Mouse (Mus musculus) retina, adult 2 months (tissue): ENCODE measurements around the gene Echs1.

Experiments
- DNase-seq: peaks from one replicate; pipeline ENCODE4 v3.0.0-alpha.2; 2012; ENCODE audit warnings: low read depth, low spot score

Gene Echs1

GRCm38 (mm10) chr7:140120484-140120883 is 4.2 kb upstream of the Echs1 start:
- DNase-seq, result no peak

- no peak for DNase-seq
Measured at GRCm38 (mm10) chr7:140115583-140116328, 520 bp downstream of the Echs1 start, which contains the start of gene Paox. Gene Paox (plus strand): TSS chr7:140115799.

- no peak for DNase-seq
Measured at GRCm38 (mm10) chr7:140111943-140112342, 4.3 kb downstream of the Echs1 start.

DNA sequence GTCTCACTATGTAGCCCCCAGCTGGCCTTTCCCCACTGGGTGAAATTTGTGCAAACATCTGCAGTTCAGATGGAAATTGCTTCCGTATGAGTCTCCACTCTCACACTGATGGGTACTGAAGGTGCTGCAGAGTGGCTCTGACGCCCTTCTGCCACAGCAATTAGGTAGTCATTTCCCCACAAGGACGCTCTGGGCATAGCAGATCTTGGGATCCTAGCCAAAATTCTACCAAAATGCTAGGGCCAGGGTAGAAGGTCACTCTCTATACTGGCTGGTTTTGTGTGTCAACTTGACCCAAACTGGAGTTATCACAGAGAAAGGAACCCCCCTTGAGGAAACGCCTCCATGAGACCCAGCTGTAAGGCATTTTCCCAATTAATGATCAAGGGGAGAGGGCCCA is 12.3 kb downstream of the Echs1 start:
- DNase-seq, result no peak

- DNase-seq, result peak; percentile 71
Measured at GRCm38 (mm10) chr7:140101993-140102860, 14.0 kb downstream of the Echs1 start, which contains the start of gene Fuom. Gene Fuom (minus strand): TSS chr7:140102441.

- DNase-seq, result no peak
Measured at GRCm38 (mm10) chr7:140101498-140101897, 14.8 kb downstream of the Echs1 start.

- no peak for DNase-seq
Measured at GRCm38 (mm10) chr7:140098466-140098865, 17.8 kb downstream of the Echs1 start.

DNA sequence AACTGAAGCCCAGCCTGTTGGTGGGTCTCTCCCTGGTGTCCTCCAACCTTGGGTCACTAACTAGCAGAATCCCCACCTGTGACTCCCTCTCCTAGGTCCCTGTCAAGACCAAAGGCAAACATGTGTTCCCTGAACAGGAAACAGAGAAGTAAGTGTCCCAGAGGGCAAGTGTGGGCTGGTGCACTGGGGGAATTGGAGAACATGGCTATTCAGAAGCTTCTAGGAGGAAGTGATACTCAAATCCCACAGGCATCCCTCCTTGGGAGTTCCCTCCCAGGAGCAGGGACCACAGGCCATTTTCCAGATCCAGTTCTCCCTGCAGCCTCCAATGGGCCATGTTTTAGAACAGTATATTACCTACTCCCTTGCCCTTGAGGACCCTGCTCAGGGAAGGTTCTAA is 20.2 kb downstream of the Echs1 start:
- DNase-seq, result no peak

DNA sequence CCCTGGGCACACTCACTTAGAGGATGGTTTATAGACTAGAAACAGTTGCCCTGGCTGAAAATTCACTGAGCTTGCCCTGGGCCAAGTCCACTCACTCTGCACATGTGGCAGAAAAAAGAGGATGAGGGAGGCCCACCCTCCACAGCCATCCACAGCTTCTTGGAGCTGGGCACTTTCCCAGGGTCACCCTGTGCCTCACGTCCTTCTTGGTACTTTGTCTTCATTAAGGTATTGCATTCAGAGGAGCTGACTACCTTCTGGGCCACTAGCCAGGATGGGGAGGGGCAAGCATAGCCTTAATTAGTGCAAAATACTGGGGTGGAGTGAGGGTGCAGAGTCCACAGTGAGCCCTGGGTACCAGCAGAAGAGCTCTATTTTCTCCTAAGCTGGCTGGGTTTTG is 20.7 kb downstream of the Echs1 start:
- DNase-seq, result no peak

DNA sequence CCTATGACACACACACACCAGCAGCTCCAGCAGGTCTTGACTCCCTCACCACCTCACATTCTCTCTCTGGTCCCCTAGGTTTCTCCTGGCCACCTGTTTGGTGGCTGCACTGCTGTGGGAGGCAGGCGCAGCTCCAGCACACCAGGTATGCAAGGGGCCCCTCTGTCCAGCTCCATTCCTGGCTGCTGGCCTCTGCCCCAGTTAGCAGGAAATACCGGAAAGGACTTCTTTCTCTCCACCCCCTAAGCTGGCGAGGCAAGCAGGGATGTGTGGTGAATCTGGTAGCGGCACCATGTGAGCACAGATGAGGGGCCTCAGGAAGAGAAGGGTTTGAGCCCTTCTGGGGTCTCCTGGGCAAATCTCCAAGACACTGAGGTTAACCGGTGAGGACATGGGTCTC is 21.3 kb downstream of the Echs1 start:
- no peak for DNase-seq

DNA sequence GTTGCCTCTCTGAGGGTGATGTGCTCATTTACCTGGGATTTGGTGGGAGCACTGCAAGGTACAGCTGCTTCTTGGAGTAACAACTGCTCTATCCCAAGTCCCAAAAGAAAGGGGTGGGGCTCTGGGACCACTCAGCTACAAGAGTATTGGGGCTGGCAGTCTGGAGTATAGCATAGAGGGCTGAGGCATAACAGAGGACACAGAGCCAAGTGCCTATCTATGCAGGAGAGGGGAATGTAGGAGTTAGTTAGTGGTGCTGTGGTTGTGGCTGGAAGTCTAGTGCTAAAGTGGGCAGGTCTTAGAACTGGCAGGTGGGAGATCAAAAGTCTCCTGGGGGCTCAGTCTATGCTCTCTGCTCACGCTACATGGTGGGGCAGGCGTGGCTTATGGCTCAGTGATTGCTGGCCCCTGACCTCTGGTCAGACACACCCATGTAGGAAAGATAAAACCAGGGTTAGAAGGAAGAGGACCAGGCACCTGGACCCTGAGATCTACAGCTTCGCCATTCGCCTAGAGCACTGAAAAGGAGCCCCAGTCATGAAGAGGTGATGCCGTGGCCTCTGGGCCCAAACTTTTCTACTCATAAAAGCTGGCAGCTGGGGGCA is 23.2 kb downstream of the Echs1 start, which contains the start of gene Prap1:
TSS of gene Prap1 (plus strand) at position 472 of the 605 bp plus-strand sequence.
- no peak for DNase-seq

DNA sequence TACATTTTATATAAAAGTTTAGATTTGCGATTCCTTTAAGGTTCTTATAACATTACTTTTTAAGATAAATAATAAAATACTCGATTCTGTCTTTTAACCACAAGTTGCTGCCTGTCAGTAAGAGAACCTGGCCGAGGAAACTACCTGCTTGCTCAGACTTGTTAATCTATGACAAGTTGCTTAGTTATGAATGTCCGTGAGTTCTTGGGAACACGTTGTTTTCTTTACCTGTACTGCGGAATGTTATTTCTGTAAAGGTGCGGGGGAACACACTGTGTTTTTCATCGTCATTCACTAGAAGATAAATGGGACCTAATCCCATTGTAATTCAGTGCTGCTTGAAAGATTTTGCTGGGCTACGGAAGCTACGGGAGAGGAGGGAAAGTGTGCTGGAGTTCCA is 25.7 kb downstream of the Echs1 start:
- DNase-seq, result no peak

DNA sequence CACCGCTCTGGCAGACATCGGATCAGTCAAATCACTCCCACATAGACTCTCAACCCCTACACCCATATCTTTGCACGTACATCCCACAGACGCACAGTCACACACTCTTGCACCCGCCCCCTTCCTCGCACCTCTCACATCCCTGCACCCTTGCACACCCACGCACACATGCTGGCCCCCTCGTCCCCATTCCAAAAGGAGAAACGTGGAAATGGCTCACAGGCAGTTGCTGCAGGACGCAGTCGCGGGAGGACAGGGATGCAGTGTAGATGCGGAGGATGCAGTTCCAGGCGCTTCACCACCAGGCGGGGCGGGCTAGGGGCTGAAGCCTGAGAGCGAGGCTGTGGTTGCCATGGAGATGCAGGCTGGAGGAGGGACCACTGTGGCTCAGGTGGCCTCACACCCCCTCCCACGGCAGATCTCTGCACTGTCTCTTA is 34.0 kb downstream of the Echs1 start, which contains the start of gene Caly:
TSS of gene Caly (minus strand) at position 307 of the 437 bp plus-strand sequence.
- DNase-seq, result no peak

DNA sequence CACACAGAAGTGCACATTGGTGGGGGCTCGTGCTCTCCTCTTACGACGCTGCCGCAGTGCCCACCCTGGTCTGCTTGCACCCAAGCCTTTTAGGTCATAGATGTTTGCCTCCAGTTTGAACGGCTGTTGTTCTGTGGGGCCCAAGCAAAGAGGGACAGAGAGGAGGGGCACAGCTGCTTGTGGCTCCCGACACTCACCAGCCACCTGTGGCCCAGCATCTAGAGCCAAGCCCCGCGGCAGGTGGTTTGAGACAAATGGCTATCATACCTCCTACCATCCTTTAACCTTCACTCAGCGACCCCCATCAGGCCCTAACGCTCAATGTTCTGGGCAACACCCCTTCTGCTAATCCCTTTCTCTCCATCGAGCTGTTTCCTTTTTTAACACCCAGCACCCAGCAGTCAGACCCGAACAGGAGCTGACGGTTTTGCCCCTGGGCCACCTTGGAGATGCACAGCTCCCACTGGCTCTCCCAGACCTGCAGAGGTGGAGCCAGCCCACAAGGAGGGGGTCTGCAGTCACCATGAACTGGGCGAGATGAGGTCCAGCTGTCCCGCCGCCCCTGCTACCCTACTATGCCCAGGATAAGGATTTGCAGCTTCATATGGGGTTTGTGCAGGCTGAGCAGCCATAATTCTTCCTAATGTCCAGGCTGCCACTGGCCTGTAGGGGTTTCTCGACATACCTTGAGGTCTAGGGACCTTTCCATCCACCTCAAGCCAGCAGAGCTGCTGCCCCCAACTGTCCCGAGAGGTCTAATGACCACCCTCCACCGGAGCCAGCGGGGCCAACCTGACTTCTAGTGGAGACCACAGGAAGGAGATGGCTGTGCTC is 34.7 kb downstream of the Echs1 start:
- DNase-seq, result no peak

- peak; percentile 62 for DNase-seq
Measured at GRCm38 (mm10) chr7:140080503-140081156, 35.6 kb downstream of the Echs1 start.

DNA sequence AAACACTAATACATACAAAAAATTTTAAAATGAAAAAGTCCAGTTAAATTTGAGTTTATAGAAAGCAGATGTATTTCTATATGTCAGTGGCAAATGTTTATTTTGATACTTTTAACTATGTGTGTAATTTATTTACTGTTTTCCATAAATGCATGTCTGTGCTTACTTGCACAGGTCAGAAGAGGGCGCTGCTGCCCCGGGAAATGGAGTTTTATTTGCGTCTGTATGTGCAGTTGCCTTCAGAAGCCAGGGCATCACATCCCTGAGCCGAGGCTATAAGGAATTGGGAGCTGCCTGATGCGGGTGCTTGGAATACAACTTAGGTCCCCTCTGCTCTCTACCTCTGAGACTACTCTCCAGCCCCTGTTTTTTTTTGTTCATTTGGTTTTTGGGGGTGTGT is 37.6 kb downstream of the Echs1 start:
- DNase-seq, result no peak

GRCm38 (mm10) chr7:140077698-140078097 is 38.6 kb downstream of the Echs1 start:
- no peak for DNase-seq

- no peak for DNase-seq
Measured at GRCm38 (mm10) chr7:140070042-140070711, 46.1 kb downstream of the Echs1 start.

DNA sequence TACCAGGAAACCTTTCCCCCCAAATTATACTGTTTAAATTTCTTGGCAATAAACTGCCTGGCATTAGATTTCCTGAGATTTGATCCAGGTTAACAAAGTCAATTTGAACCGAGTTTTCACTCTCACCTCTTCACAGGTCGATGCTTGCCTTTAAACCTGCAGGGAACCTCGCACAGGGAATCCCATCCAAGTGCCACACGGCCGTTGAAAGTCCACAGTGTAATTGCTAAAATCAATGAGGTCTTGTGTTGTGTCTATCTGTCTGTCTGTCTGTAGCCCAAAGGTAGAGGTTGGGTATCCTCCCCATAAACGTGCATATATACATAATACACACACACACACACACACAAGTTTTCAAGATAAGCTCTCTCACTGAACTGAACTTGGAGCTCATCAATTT is 48.9 kb downstream of the Echs1 start:
- no peak for DNase-seq

- DNase-seq, result no peak
Measured at GRCm38 (mm10) chr7:140063092-140063491, 53.2 kb downstream of the Echs1 start.
